Mouse (Mus musculus): ENCODE results near the gene Itgb1.

Gene Itgb1

GRCm38 (mm10) chr8:128716184-128716583 is 30.7 kb downstream of the Itgb1 start:
- no peak for TF ChIP-seq GATA4 (IDR thresholded peaks at IDR 0.05; ENCODE audit: insufficient replicate concordance, low read length)

GRCm38 (mm10) chr8:128724819-128725218 is 39.4 kb downstream of the Itgb1 start:
- TF ChIP-seq GATA4 (IDR thresholded peaks at IDR 0.05; ENCODE audit: insufficient replicate concordance, low read length), result no peak

- no peak for TF ChIP-seq GATA4 (IDR thresholded peaks at IDR 0.05; ENCODE audit: insufficient replicate concordance, low read length)
Measured at GRCm38 (mm10) chr8:128727213-128727612, 41.8 kb downstream of the Itgb1 start.

GRCm38 (mm10) chr8:128732254-128732653 is 46.8 kb downstream of the Itgb1 start:
- TF ChIP-seq GATA4 (IDR thresholded peaks at IDR 0.05; ENCODE audit: insufficient replicate concordance, low read length), result no peak

GRCm38 (mm10) chr8:128734118-128734517 is 48.7 kb downstream of the Itgb1 start:
- TF ChIP-seq GATA4 (IDR thresholded peaks at IDR 0.05; ENCODE audit: insufficient replicate concordance, low read length), result no peak

GRCm38 (mm10) chr8:128735692-128736091 is 50.2 kb downstream of the Itgb1 start:
- TF ChIP-seq GATA4 (IDR thresholded peaks at IDR 0.05; ENCODE audit: insufficient replicate concordance, low read length), result no peak
